Mouse (Mus musculus): ENCODE data around the gene Anapc7. TPM values are rescaled to one million over a fixed set of nuclear protein-coding genes. Genes with fewer than 3 reads are reported as not detected.

Gene Anapc7
- polyA plus RNA-seq (2015; fragmentation: Nextera tagmentation; extraction: Ambion mirVana), result 18.4 and 18.9 TPM in 2 replicates

- ATAC-seq (ENCODE audit: low read depth) (peak; percentile 19), DNase-seq (no peak)
- Histone ChIP-seq H3K27ac (peak within 1 kb of the TSS; percentile 77), H3K4me2 (peak within 1 kb of the TSS; percentile 93), H3K4me3 (replicated peaks) (peak within 1 kb of the TSS; percentile 97), H3K4me1 (replicated peaks) (peaks cover 34% of the 10 kb centered on the region), H3K9ac (peak within 1 kb of the TSS; percentile 94), H3K27me3 (no peaks in the 10 kb centered on the region), H3K36me3 (peaks cover 3% of the 10 kb centered on the region; the same call in 1 of the 2 replicates), H3K9me3 (replicated peaks) (no peaks in the 10 kb centered on the region)
- 14% methylated on average over 17 of the region's 17 CpGs for WGBS (ENCODE audit: insufficient replicate concordance)
Measured at GRCm38 (mm10) chr5:122421271-122422068, at the start of gene Anapc7. TSS of gene Anapc7 (plus strand) at chr5:122421693.

DNA sequence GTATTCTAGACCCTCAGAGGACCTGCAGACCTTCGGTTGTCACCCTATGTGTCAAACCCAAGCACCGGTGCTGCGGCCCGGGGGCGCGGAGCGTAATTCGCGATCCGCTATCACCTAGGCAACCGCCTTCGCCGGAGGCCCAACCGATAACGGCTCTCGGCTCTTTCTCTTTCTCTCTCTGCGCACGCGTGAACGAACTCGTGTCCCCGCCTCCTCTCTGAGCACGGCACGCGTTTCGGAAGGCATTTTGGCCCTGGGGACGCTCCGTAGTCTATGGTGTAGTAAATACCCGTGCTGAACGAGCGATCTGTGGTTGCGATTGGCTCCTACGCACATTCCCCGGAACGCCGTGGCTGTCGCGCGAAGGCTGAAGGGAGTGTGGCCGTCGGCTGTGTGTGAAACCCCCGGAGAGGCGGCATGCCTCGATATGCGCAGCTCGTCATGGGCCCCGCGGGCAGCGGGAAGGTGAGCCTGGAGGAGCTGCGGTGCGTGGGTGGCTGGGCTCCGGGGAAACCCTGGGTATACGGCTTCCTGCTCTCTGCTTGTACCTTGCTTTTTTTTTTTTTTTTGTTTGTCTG, 49.2 kb upstream of the Anapc7 start, which contains the start of gene Fam216a:
Fam216a (minus strand) TSS at position 173 of the 578 bp plus-strand sequence.
- ATAC-seq (ENCODE audit: low read depth) (peak; percentile 94), DNase-seq (peak; percentile 99)
- H3K4me1 ChIP-seq (replicated peaks), result peaks cover 30% of the 10 kb centered on the region
- H3K36me3 ChIP-seq, result peaks cover 51% of the 10 kb centered on the region
- under 1% methylated on average over 53 of the region's 53 CpGs for WGBS (ENCODE audit: insufficient replicate concordance)
- peak within 1 kb of the TSS; percentile 97 for H3K27ac ChIP-seq
- H3K4me3 ChIP-seq (replicated peaks), result peak within 1 kb of the TSS; percentile 78
- no peaks in the 10 kb centered on the region for H3K27me3 ChIP-seq
- peak within 1 kb of the TSS; percentile 92 for H3K9ac ChIP-seq
- H3K4me2 ChIP-seq, result peak within 1 kb of the TSS; percentile 90
- no peaks in the 10 kb centered on the region for H3K9me3 ChIP-seq (replicated peaks)

DNA sequence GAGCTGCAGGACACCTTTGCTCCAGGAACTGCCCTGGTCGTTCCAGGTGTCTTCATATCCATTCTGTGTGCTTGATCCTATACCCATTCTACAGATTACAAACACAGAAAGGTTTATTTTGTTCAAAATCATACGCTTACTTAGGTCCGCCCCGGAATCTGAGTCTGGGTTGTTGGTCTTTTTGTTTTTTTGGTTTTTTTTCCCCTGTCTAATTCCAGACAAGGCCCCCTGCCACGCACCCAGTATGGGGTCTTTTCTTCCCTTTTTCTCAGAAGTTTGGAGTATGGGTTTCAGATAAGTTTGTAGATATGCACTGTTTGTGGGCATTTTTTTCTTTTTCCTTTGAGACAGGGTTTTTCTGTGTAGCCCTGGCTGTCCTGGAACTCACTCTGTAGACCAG, 48.6 kb upstream of the Anapc7 start:
- peak overlapping the region; percentile 78 for H3K4me3 ChIP-seq (replicated peaks)
- peak overlapping the region; percentile 97 for H3K27ac ChIP-seq
- no peak for ATAC-seq (ENCODE audit: low read depth)
- H3K27me3 ChIP-seq, result no peaks in the 10 kb centered on the region
- peaks cover 45% of the 10 kb centered on the region for H3K36me3 ChIP-seq
- peak overlapping the region; percentile 92 for H3K9ac ChIP-seq
- peaks cover 30% of the 10 kb centered on the region for H3K4me1 ChIP-seq (replicated peaks)
- H3K4me2 ChIP-seq, result peak overlapping the region; percentile 90
- no peaks in the 10 kb centered on the region for H3K9me3 ChIP-seq (replicated peaks)
- DNase-seq, result no peak
- WGBS (ENCODE audit: insufficient replicate concordance), result 3% methylated on average over 5 of the region's 5 CpGs

- ATAC-seq (ENCODE audit: low read depth), result no peak
- WGBS (ENCODE audit: insufficient replicate concordance), result 77% methylated on average over 4 of the region's 4 CpGs
- no peak overlapping the region for H3K27ac ChIP-seq
- H3K4me1 ChIP-seq (replicated peaks), result peaks cover 13% of the 10 kb centered on the region
- no peaks in the 10 kb centered on the region for H3K27me3 ChIP-seq
- no peak for DNase-seq
- no peak overlapping the region for H3K9ac ChIP-seq
- no peaks in the 10 kb centered on the region for H3K9me3 ChIP-seq (replicated peaks)
- no peak overlapping the region for H3K4me2 ChIP-seq
- peaks cover 65% of the 10 kb centered on the region for H3K36me3 ChIP-seq
- no peak overlapping the region for H3K4me3 ChIP-seq (replicated peaks)
Measured at GRCm38 (mm10) chr5:122377101-122377833, 44.2 kb upstream of the Anapc7 start.

DNA sequence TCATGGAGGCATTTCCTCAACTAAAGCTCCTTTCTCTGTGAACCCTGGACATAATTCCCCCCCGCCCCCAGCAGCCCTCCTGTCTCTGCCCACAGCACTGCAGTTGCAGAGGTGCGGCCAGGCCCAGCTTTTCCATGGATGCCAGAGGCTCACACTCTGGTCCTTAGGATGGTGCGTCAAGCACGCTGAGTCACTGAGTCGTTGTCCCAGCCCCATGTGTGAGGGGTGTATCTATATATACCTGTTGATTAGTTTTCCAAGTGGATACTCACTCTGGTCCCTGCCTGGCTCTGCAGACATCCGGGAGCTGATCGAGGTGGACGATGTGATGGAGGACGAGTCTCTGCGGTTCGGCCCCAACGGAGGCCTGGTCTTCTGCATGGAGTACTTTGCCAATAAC, 43.3 kb upstream of the Anapc7 start:
- peaks cover 71% of the 10 kb centered on the region for H3K36me3 ChIP-seq
- DNase-seq (no peak), ATAC-seq (ENCODE audit: low read depth) (no peak)
- 89% methylated on average over 12 of the region's 12 CpGs for WGBS (ENCODE audit: insufficient replicate concordance)
- no peaks in the 10 kb centered on the region for H3K27me3 ChIP-seq
- no peak overlapping the region for H3K4me3 ChIP-seq (replicated peaks)
- no peaks in the 10 kb centered on the region for H3K9me3 ChIP-seq (replicated peaks)
- H3K27ac ChIP-seq, result no peak overlapping the region
- no peak overlapping the region for H3K9ac ChIP-seq
- peaks cover 10% of the 10 kb centered on the region for H3K4me1 ChIP-seq (replicated peaks)
- no peak overlapping the region for H3K4me2 ChIP-seq

- H3K27me3 ChIP-seq, result no peaks in the 10 kb centered on the region
- ATAC-seq (ENCODE audit: low read depth), result peak; percentile 76
- peak; percentile 57 for DNase-seq
- H3K27ac ChIP-seq, result no peak overlapping the region
- no peaks in the 10 kb centered on the region for H3K4me1 ChIP-seq (replicated peaks)
- no peak overlapping the region for H3K4me3 ChIP-seq (replicated peaks)
- H3K9me3 ChIP-seq (replicated peaks), result no peaks in the 10 kb centered on the region
- H3K9ac ChIP-seq, result no peak overlapping the region
- H3K36me3 ChIP-seq, result peaks cover 63% of the 10 kb centered on the region
- H3K4me2 ChIP-seq, result no peak overlapping the region
- WGBS (ENCODE audit: insufficient replicate concordance), result 52% methylated on average over 11 of the region's 11 CpGs
Measured at GRCm38 (mm10) chr5:122379374-122380155, 41.9 kb upstream of the Anapc7 start.

GRCm38 (mm10) chr5:122390006-122390405, 31.5 kb upstream of the Anapc7 start:
- Histone ChIP-seq H3K27me3 (no peaks in the 10 kb centered on the region), H3K4me2 (no peak overlapping the region), H3K4me3 (replicated peaks) (no peak overlapping the region), H3K9me3 (replicated peaks) (no peaks in the 10 kb centered on the region), H3K27ac (no peak overlapping the region), H3K36me3 (peaks cover 8% of the 10 kb centered on the region), H3K4me1 (replicated peaks) (peaks cover 21% of the 10 kb centered on the region), H3K9ac (no peak overlapping the region)
- WGBS (ENCODE audit: insufficient replicate concordance), result 81% methylated on average over 5 of the region's 5 CpGs
- DNase-seq (no peak), ATAC-seq (ENCODE audit: low read depth) (no peak)

DNA sequence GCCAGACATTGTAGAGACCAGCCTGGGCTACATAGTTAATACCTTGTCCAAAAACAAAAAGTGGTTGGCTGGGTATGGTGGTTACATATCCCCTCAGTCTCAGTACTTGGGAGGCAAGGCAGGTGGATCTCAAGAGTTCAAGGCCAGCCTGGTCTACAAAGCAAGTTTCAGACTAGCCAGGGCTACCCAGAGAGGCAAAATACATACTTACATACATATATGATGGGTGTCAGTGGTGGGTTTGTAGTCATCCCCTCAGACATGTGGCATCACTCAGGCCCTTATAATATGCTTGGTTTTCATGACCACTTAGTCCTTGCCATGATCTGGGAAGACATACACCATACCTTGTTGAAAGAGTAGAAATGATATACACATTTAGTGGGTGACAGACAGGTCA, 30.8 kb upstream of the Anapc7 start:
- peaks cover 21% of the 10 kb centered on the region for H3K4me1 ChIP-seq (replicated peaks)
- H3K36me3 ChIP-seq, result peaks cover 9% of the 10 kb centered on the region
- no peaks in the 10 kb centered on the region for H3K27me3 ChIP-seq
- ATAC-seq (ENCODE audit: low read depth), result no peak
- H3K4me2 ChIP-seq, result no peak overlapping the region
- no peak overlapping the region for H3K4me3 ChIP-seq (replicated peaks)
- no peak for DNase-seq
- H3K9me3 ChIP-seq (replicated peaks), result no peaks in the 10 kb centered on the region
- H3K9ac ChIP-seq, result no peak overlapping the region
- no peak overlapping the region for H3K27ac ChIP-seq

DNA sequence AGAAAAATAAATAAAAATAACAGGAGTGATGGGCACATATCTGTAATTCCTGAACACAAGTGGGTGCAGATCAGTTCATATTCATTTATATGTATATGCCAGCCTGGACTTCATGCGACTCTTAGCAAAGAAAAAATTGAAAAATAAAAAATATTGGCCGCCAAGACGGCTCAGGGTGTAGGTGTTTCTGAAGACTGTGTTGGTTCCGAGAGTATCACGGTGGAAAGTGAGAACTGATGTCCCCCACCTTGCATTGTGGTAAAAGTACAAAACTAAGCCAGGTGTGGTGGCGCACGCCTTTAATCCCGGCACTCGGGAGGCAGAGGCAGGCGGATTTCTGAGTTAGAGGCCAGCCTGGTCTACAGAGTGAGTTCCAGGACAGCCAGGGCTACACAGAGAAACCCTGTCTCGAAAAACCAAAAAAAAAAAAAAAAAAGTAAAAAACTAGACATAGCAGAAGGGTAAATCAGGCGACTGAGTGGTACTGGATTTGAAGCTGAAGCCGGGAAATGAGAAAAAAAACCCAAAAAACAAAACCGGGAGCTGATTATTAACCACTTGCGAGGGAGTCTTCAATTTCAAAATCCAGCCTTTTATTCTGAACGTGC, 30.2 kb upstream of the Anapc7 start:
- H3K4me3 ChIP-seq (replicated peaks), result peak overlapping the region; percentile 91; the same call in 1 of the 2 replicates
- no peaks in the 10 kb centered on the region for H3K9me3 ChIP-seq (replicated peaks)
- ATAC-seq (ENCODE audit: low read depth) (no peak), DNase-seq (no peak)
- no peak overlapping the region for H3K27ac ChIP-seq
- H3K36me3 ChIP-seq, result peaks cover 9% of the 10 kb centered on the region
- no peaks in the 10 kb centered on the region for H3K27me3 ChIP-seq
- WGBS (ENCODE audit: insufficient replicate concordance), result 47% methylated on average over 16 of the region's 16 CpGs
- peak overlapping the region; percentile 73 for H3K4me2 ChIP-seq
- H3K9ac ChIP-seq, result peak overlapping the region; percentile 29; the same call in 1 of the 2 replicates
- H3K4me1 ChIP-seq (replicated peaks), result peaks cover 21% of the 10 kb centered on the region

- H3K4me2 ChIP-seq, result peak within 1 kb of the TSS; percentile 73
- no peaks in the 10 kb centered on the region for H3K9me3 ChIP-seq (replicated peaks)
- DNase-seq (peak; percentile 89), ATAC-seq (ENCODE audit: low read depth) (peak; percentile 85)
- peak within 1 kb of the TSS; percentile 93 for H3K9ac ChIP-seq
- H3K4me1 ChIP-seq (replicated peaks), result peaks cover 21% of the 10 kb centered on the region
- H3K27me3 ChIP-seq, result no peaks in the 10 kb centered on the region
- peak within 1 kb of the TSS; percentile 91 for H3K4me3 ChIP-seq (replicated peaks)
- peak within 1 kb of the TSS; percentile 74 for H3K27ac ChIP-seq
- peaks cover 13% of the 10 kb centered on the region for H3K36me3 ChIP-seq
- WGBS (ENCODE audit: insufficient replicate concordance), result under 1% methylated on average over 39 of the region's 39 CpGs
Measured at GRCm38 (mm10) chr5:122391786-122392180, 29.7 kb upstream of the Anapc7 start, which contains the start of gene Arpc3. TSS of gene Arpc3 (plus strand) at chr5:122391878.

All from liver, embryonic 13.5 days (tissue).